Mouse (Mus musculus): ENCODE measurements at regions not wholly inside any gene's neighbourhood (a gene's known extent, or its start where the extent isn't known, plus 50 kb on each side); places are given as distances from the start of the nearest gene placed in this dataset.

- TF ChIP-seq NANOG (IDR thresholded peaks at IDR 0.05; ENCODE audit: borderline replicate concordance, low read length) = no peak
- TF ChIP-seq CTCF (conservative IDR thresholded peaks at IDR 0.05; ENCODE audit: low read length) = no peak
Observed at GRCm38 (mm10) chr8:77804956-77805355, 80.7 kb upstream of the Ednra start.

Data from E14TG2a.4 (cell line).